Comparison of ENCODE assay signal across 17 mouse cellular contexts in the genomic region with DNA sequence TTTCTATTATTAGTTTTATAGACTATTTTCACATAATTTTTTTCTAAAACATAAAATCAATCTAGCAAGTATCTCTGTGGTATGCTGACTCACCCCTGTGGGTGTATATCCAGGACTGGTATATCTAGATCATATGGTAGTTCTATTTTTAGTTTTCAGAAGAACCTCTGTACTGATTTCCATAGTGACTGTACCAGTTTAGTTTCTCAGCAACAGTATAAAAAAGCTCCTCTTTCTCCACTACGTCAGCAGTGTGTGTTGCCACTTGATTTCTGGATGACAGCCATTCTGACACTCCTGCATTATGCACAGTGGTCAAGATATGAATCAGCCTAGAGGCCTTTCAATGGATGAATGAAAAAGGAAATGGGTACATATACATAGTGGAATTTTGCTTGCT.
DNase-seq lines count a peak whose midpoint lies in the region; ATAC-seq and TF ChIP-seq lines count a peak whose summit lies in the region.
"Had no signal": no experiment of that assay in that cellular context is flagged by ENCODE, and none has a peak within 500 bp of the region (broad histone marks: within the 10 kb centered on the region; RNA-seq: fewer than 3 reads in every experiment).

No protein-coding gene starts in this region.

- intact Hi-C loops in left cerebral cortex, postnatal 14 days (cut with DNase I), result no loop called here

- 46% methylated on average over 1 of the region's 1 CpGs for WGBS in forebrain, embryonic 16.5 days
- 81% methylated on average over 1 of the region's 1 CpGs for WGBS in forebrain, embryonic 14.5 days
- WGBS in lung, postnatal 0 days, result 42% methylated on average over 1 of the region's 1 CpGs
- 92% methylated on average over 1 of the region's 1 CpGs for WGBS in hindbrain, embryonic 10.5 days

- H3K4me2 ChIP-seq in forebrain, embryonic 16.5 days (ENCODE audit: low read length), result no peak overlapping the region
- H3K4me2 ChIP-seq in forebrain, embryonic 14.5 days (ENCODE audit: low read length), result no peak overlapping the region
- no peak overlapping the region for H3K4me2 ChIP-seq in lung, postnatal 0 days (replicated peaks; ENCODE audit: low read depth, low read length)
- H3K4me2 ChIP-seq: intestine, embryonic 15.5 days; liver, embryonic 13.5 days had no signal

- H3K27me3 ChIP-seq in forebrain, embryonic 16.5 days (replicated peaks; ENCODE audit: control insufficient read depth, insufficient read depth, low read length), result no peaks in the 10 kb centered on the region
- no peaks in the 10 kb centered on the region for H3K27me3 ChIP-seq in forebrain, embryonic 14.5 days (replicated peaks; ENCODE audit: control insufficient read depth, insufficient read depth, low read length)
- H3K27me3 ChIP-seq in lung, postnatal 0 days (replicated peaks; ENCODE audit: insufficient read depth, low read length), result no peaks in the 10 kb centered on the region
- H3K27me3 ChIP-seq in hindbrain, embryonic 10.5 days (ENCODE audit: insufficient read depth, poor library complexity, severe bottlenecking), result no peaks in the 10 kb centered on the region
- H3K27me3 ChIP-seq: intestine, embryonic 15.5 days; liver, embryonic 13.5 days had no signal

- no peaks in the 10 kb centered on the region for H3K9me3 ChIP-seq in forebrain, embryonic 16.5 days (ENCODE audit: control insufficient read depth, low read length)
- H3K9me3 ChIP-seq in forebrain, embryonic 14.5 days (replicated peaks; ENCODE audit: control insufficient read depth, low read length), result no peaks in the 10 kb centered on the region
- no peaks in the 10 kb centered on the region for H3K9me3 ChIP-seq in lung, postnatal 0 days (ENCODE audit: low read length)
- H3K9me3 ChIP-seq in hindbrain, embryonic 10.5 days, result no peaks in the 10 kb centered on the region
- H3K9me3 ChIP-seq: heart, embryonic 10.5 days; intestine, embryonic 15.5 days; liver, embryonic 13.5 days had no signal

- DNase-seq in forebrain, embryonic 14.5 days (ENCODE audit: low spot score), result no peak
- peak; percentile 24 for DNase-seq in lung, postnatal 0 days (ENCODE audit: low spot score)
- DNase-seq in lung, postnatal 4 days, result no peak
- peak; percentile 12 for DNase-seq in adipocyte (ENCODE audit: low spot score)
- peak; percentile 26 to 66 for DNase-seq in left cerebral cortex, postnatal 14 days (ENCODE audit: low spot score in 2 of 2)
- DNase-seq in spleen, postnatal 36 days (ENCODE audit: low spot score in 2 of 2), result no peak
- no peak for DNase-seq in hindbrain, embryonic 10.5 days (ENCODE audit: low spot score)
- DNase-seq: cerebellum, adult 2 months; heart, postnatal 36 days; liver, embryonic 13.5 days; midbrain, embryonic 14.5 days; spleen, adult 18-20 months had no signal

- H3K4me3 ChIP-seq in forebrain, embryonic 16.5 days (replicated peaks; ENCODE audit: low read length), result no peak overlapping the region
- no peak overlapping the region for H3K4me3 ChIP-seq in forebrain, embryonic 14.5 days (ENCODE audit: low read depth, low read length)
- H3K4me3 ChIP-seq in lung, postnatal 0 days (ENCODE audit: low read depth, low read length), result no peak overlapping the region
- H3K4me3 ChIP-seq in hindbrain, embryonic 10.5 days, result no peak overlapping the region
- H3K4me3 ChIP-seq: heart, embryonic 10.5 days; intestine, embryonic 15.5 days; liver, embryonic 13.5 days had no signal

- H3K4me1 ChIP-seq in forebrain, embryonic 16.5 days (replicated peaks; ENCODE audit: control insufficient read depth, insufficient read depth, low read length), result no peaks in the 10 kb centered on the region
- H3K4me1 ChIP-seq in forebrain, embryonic 14.5 days (ENCODE audit: control insufficient read depth, insufficient read depth, low read length), result no peaks in the 10 kb centered on the region
- no peaks in the 10 kb centered on the region for H3K4me1 ChIP-seq in lung, postnatal 0 days (ENCODE audit: insufficient read depth, low read depth, low read length)
- H3K4me1 ChIP-seq in hindbrain, embryonic 10.5 days (replicated peaks), result no peaks in the 10 kb centered on the region
- H3K4me1 ChIP-seq: heart, embryonic 10.5 days; intestine, embryonic 15.5 days; liver, embryonic 13.5 days had no signal

- TF ChIP-seq CTCF in lung, postnatal 0 days (IDR thresholded peaks at IDR 0.05), result no peak

- no peak overlapping the region for H3K9ac ChIP-seq in forebrain, embryonic 16.5 days (replicated peaks; ENCODE audit: low read depth, low read length)
- H3K9ac ChIP-seq in forebrain, embryonic 14.5 days (ENCODE audit: low read length), result no peak overlapping the region
- no peak overlapping the region for H3K9ac ChIP-seq in lung, postnatal 0 days (replicated peaks; ENCODE audit: low read depth)
- H3K9ac ChIP-seq: intestine, embryonic 15.5 days; liver, embryonic 13.5 days had no signal

- 0 out of 2 replicates have a peak, but pooled peaks have one; percentile 40 for ATAC-seq in forebrain, embryonic 16.5 days
- no peak for ATAC-seq in forebrain, embryonic 14.5 days
- ATAC-seq in lung, postnatal 0 days, result peak; percentile 58
- ATAC-seq: intestine, embryonic 15.5 days had no signal

- H3K27ac ChIP-seq in forebrain, embryonic 16.5 days (ENCODE audit: low read length), result no peak overlapping the region
- H3K27ac ChIP-seq in forebrain, embryonic 14.5 days (ENCODE audit: low read depth, low read length), result no peak overlapping the region
- no peak overlapping the region for H3K27ac ChIP-seq in lung, postnatal 0 days (ENCODE audit: low read length)
- H3K27ac ChIP-seq in hindbrain, embryonic 10.5 days, result no peak overlapping the region
- H3K27ac ChIP-seq: heart, embryonic 10.5 days; intestine, embryonic 15.5 days; liver, embryonic 13.5 days; macrophage; stomach, postnatal 0 days had no signal

- H3K36me3 ChIP-seq in forebrain, embryonic 16.5 days (ENCODE audit: control insufficient read depth, insufficient read depth), result no peaks in the 10 kb centered on the region
- H3K36me3 ChIP-seq in forebrain, embryonic 14.5 days (ENCODE audit: control insufficient read depth, insufficient read depth, low read length), result no peaks in the 10 kb centered on the region
- H3K36me3 ChIP-seq in lung, postnatal 0 days (ENCODE audit: insufficient read depth, low read length), result no peaks in the 10 kb centered on the region
- H3K36me3 ChIP-seq in hindbrain, embryonic 10.5 days, result no peaks in the 10 kb centered on the region
- H3K36me3 ChIP-seq: heart, embryonic 10.5 days; intestine, embryonic 15.5 days; liver, embryonic 13.5 days had no signal

- TF ChIP-seq EP300 in lung, postnatal 0 days (IDR thresholded peaks at IDR 0.05), result no peak

Comparison
In these comparisons a context has a peak if more than half of its experiments do, and no peak if none do; other contexts are left out.
1. DNase-seq: peak in lung, postnatal 0 days (single experiment), adipocyte (single experiment) and left cerebral cortex, postnatal 14 days (2 of 2); none in forebrain, embryonic 14.5 days (single experiment), lung, postnatal 4 days (0 of 2), spleen, postnatal 36 days (0 of 2) and hindbrain, embryonic 10.5 days (single experiment).